Mouse (Mus musculus) adrenal gland, adult 2 months (tissue): Measurements from ENCODE around the gene H2afj. TPM values are rescaled to one million over a fixed set of nuclear protein-coding genes. Genes with fewer than 3 reads are reported as not detected.
A peak's percentile ranks its signal among the peaks of the same experiment; 100 is the strongest.

Experiments
- DNase-seq: peaks from one replicate; pipeline ENCODE4 v3.0.0; 2021
- microRNA-seq, 2 experiments: library from miRNA; unstranded; fragments of <30 nt; microRNA quantifications; one replicate each; pipeline ENCODE4 v1.2.0; 2021
- polyA plus RNA-seq: library from polyadenylated mRNA; depleted of rRNA; stranded (reverse); fragments of >200 nt; gene quantifications from 2 replicates; pipeline ENCODE4 v1.2.3, GENCODE M21; 2012; rRNA removed
- total RNA-seq, 2 experiments: library from RNA; stranded (reverse); gene quantifications; 2 replicates each; pipeline ENCODE4 v1.2.3; 2021

The H2afj gene
- total and polyA plus RNA-seq, 3 experiments, result 168 to 681 (median 169) TPM

DNA sequence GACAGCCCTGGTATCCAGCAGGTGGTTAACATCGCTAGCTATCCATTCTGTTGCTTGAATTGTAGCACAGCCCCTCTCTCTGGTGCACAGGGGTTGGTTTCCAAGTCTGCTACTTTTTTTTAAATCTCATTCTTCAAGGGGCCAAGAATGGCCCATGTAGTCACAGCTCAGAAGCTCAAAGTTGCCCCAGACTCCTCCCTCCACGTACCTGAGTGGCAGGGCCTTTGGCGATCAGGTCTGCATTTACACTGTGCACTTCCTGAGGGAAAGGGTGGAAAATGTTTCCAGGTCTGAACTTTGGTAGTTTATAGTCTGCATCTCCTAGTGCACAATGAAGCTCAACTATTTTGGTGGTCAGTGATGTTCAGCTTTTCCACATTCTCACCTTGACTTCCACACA is 39.2 kb downstream of the H2afj start:
- no peak for DNase-seq

DNA sequence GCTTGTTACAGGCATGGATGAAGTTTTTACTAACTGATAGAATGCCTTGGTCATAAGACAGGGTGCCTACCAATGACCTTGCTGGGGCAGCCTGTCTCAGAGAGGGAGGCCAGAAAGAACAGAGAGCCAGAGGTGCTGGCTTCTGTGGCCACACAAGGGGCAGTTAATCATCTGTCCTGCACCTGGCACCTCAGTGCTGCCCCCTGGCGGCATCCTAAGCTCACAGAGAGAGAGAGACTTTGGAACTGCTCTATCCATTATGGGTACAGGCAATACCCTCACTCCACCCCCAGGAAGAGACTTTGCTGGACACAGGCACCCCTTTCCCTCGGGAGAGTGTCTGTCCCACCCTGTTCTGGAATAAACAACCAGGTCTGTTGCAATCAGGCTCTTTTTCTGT is 39.7 kb downstream of the H2afj start:
- DNase-seq, result peak; percentile 45

DNA sequence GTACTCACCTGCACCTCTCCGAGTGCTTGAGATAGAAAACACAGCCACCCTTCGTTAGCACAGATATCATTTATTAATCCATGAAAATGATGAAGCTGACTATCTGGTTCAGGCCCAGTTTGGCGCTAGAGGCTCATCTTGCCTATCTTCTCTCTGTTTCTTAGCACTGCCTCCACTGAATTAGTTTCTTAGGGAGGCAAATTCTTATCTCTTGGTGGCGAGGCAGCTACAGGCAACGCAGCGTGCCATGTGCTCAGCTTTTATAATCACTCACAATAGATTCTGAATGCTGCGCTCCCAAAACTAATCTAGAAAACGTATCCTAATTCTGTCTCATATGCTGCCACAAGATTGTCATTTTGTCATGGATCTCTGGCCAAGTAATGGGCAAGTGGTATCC is 40.4 kb downstream of the H2afj start:
- DNase-seq, result no peak

DNA sequence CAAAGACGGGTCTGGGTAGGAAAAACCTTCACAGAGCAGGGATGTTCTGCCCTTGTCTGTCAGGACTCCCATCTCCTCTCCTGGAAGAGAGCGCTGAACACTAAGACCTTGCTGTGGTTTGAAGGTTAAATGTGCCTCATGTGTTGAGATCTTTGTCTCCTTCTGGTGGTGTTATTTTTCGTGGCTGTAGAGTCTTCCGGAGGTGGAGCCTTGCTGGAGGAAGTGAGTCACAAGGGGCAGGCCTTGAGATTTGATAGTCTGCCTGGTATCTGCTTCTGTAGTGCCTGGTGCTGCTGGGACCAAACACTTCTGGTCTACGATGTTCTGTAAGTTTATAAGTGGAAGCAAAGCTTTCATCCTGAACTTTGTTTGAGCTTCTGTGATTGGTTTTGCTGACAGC is 40.9 kb downstream of the H2afj start:
- no peak for DNase-seq

DNA sequence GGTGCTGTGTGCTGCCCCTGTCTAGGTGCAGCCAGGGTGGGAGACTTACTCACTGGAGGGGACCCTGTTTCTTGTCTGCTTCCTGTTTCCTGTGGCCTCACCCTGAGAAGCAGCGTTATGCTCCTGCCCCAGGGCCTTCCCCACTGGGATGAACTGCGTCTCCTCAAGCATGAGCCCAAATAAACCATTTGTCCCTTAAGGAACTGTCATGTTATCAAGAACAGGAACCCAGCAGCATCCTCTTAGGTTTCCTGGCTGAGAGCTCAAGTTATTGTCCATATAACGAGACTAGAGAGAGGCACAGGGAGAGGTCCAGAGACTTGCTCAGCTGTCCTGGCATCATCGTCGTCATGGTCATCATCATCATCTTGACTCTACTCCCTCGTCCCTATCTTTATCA is 42.2 kb downstream of the H2afj start:
- no peak for DNase-seq

DNA sequence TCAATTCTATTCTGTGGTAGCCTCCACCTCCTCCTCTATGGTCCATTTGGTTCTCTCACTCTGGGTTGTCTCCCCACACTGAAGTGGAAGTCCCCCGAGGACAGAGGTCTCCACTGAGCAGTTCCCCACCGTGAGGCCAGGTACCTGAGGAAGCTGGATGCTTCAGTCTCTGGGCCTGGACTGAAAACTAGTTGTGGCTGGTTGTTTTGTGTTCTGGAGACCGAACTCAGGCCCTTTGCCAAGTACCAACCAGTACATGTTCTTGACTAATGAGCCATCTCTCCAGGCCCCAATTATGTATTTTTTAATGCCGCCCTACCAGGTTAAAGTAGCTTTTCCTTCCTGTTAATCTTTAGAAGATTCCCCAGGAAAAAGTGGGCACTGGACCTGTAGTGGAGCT is 44.3 kb downstream of the H2afj start:
- no peak for DNase-seq

DNA sequence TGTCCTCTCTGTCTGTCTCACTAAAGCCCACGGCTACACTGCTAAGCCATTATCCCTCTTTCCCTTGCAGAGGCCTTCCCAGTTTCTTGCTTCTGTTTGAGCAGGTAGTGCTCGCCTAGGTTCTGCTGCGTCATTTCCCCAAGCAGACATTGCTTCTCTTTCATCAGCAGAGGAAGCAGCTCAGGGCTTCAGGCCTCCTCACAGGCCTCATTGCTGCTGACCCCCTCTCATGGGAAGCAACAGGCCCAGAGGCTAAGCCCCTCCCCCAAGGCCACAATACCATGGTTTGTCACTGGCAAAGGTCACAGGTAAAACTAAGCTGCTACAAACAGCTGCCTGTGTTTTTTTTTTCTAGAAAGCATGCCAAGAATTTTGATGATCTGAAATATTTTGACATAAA is 44.7 kb downstream of the H2afj start:
- DNase-seq, result no peak

DNA sequence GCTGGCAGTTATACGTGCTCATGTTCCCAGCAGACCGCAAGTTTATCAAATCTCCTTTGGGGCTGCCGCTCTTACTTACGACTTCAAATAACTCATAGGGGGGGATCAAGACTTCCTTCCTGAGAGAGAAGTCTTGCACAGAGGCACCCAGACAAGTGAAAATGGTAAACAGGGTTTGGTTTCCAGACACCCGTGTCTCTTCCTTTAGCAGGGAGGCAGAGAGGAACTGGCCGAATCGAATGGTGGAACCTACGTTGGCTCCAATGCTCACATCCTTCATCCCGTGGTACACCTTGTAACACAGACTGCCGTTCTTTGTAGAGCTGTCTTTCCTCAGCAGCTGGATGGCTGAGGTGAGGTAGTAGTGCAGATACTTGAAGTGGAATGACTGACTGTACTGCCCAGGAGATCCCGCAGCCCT is 46.3 kb downstream of the H2afj start:
- no peak for DNase-seq

DNA sequence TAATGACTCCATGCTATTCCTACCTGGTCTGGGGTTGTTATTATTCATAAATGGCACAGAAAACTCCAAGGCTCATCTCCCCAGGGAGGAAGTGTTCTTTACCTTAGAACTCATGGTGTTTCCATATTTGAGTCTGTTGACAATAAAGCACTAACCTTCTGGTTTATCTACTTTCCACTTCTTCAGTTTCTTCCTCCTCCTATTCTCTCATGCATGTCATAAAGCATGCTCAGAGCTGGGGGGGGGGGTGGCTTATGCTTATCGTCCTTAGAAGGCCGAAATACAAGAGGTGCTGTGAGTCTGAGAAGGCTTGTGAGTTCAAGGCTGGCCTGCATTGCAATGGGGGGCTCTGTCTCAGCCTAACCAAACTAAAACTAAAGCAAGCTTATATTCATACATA is 47.1 kb downstream of the H2afj start:
- no peak for DNase-seq

DNA sequence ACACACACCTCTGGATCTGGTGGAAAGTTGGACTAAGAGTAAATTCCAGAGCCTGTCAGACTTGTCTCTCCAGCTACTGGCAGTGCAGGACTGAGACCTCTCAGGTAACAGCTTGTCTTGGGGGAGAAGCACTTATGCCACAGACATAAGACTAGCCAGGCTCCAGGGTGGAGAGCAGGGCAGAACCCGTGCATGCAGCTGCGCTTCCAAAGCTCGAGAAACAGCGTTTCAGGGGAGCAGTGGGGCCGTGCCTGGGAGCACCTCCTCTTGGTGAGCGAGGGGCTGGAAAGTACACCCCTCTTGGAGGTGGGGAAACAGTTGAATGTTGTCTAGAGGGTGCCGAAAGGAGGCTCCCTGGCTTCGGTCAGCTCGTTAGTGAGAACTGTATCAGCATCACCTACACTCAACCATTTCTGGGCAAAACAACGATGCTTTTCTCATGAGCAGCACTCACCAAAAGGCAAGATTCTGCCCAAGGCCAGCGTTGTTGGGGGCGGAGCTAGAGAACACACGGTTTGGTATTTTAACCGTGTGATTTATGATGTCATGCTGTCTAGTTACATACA is 48.1 kb downstream of the H2afj start:
- DNase-seq, result peak; percentile 58

DNA sequence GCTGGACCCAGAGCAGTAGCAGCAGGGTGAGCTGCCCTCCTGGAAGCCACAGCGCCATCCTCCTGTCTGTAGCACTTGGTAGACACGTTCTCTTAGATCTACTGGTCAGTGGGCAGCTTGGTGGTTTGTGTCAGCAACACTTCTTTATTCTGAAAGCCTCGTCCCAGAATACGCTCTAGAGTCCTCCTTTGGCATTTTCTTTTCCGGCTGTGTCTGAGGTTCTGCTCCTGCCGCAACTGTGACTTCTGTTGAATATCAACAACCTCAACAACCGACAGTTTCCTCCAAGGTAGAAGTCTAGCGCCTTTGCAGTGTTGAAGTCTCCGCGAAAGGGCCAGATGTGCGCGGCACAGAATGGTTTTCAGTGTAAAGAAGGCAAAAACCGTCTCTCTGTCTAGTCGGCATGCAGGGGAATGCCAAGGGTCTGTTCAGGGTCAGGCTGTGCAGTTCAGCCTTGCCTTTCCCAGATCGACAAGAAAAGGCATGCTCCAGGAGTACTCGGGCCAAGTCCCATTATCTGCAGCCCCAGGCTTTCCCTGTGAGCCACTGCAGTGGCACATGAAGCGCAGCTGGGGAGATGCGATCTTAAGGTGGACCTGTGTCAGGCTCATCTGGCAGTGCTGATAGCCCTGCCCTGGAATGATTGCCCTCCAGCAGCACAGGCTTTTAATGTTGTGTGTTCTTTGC is 49.3 kb downstream of the H2afj start, which contains the start of gene Art4:
Gene Art4, minus strand, starts transcription at position 548 of the 687 bp plus-strand sequence.
- peak; percentile 44 for DNase-seq

DNA sequence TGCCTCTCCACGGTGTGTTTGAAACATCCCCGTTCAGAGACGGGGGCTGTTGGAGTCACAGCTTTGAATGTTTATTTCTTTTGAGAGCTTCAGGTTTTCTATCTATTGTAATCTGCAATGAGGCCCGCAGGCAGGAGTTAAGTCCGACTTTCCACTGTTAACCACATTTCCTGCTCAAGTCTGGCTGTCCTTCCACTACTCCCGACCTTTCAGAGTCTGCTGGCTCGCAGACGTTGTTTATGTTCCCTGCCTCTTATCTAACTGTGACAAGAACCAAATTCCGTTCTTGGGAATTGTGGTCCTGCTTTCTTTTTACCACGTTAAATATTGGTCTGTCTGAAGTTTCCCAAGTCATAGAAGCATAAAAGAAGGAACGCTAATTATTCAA is 49.8 kb downstream of the H2afj start:
- DNase-seq, result no peak

DNA sequence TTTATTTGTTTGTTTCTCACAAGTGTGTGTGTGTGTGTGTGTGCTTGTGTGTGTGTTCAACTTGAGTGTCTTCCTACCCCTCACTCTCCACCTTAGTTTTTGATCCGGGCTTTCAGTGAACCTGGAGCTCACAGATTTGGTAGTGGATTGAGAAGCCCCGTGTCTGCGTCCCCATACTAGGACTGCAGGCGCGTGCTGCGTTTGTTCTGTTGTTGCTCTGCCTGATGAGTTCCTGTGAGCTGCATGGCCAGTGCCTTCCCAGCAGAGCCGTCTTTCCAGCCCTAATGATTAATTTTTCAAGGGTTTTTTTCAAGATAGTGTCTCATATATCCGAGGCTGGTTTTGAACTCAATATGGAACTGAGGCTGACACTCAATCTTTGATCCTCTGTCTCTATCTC is 50.4 kb downstream of the H2afj start:
- DNase-seq, result no peak

Small RNA genes within 50 kb of the gene (microRNA-seq; reads per million reads assigned to microRNA genes)
- 0 to 0.22 reads per million in 2 experiments for gene Gm44364

Other genes starting within 250 kb of the H2afj start
- 10 to 100 TPM; 43.6 to 48.3 TPM for gene Plbd1, start 146.3 kb upstream of the H2afj start, total RNA-seq
- 8.9 and 11.5 TPM in 2 replicates for gene Plbd1, start 146.3 kb upstream of the H2afj start, polyA plus RNA-seq
- not detected for gene Gucy2c, start 26.5 kb upstream of the H2afj start, total RNA-seq
- gene Gucy2c, start 26.5 kb upstream of the H2afj start, polyA plus RNA-seq, result not detected in 2 replicates
- gene Hist4h4, start 3.8 kb upstream of the H2afj start, total RNA-seq, result 10 to 100 TPM in 1 of 2 experiments, 1 to 10 TPM in 1; 6.3 to 11.6 TPM
- 0.25 and 0.34 TPM in 2 replicates for gene Hist4h4, start 3.8 kb upstream of the H2afj start, polyA plus RNA-seq
- gene BC049715, start 19.4 kb downstream of the H2afj start, total RNA-seq, result 1 to 10 TPM in 1 of 2 experiments, under 1 TPM in 1; 0.41 to 1.1 TPM
- 0.21 and 0.71 TPM in 2 replicates for gene BC049715, start 19.4 kb downstream of the H2afj start, polyA plus RNA-seq
- gene Wbp11, start 20.0 kb downstream of the H2afj start, total RNA-seq, result 10 to 100 TPM; 72.6 to 79.2 TPM
- gene Wbp11, start 20.0 kb downstream of the H2afj start, polyA plus RNA-seq, result 47.4 and 55.0 TPM in 2 replicates
- under 1 TPM in 1 of 2 experiments, not detected in 1; 0.23 TPM for gene Smco3, start 27.2 kb downstream of the H2afj start, total RNA-seq
- not detected in 2 replicates for gene Smco3, start 27.2 kb downstream of the H2afj start, polyA plus RNA-seq
- 1 to 10 TPM; 4.8 to 6.4 TPM for gene Art4, start 49.5 kb downstream of the H2afj start, total RNA-seq
- 0.91 and 1.6 TPM in 2 replicates for gene Art4, start 49.5 kb downstream of the H2afj start, polyA plus RNA-seq
- 100 to 1,000 TPM; 171 to 192 TPM for gene Mgp, start 67.6 kb downstream of the H2afj start, total RNA-seq
- 227 and 304 TPM in 2 replicates for gene Mgp, start 67.6 kb downstream of the H2afj start, polyA plus RNA-seq
- not detected for gene Erp27, start 113.9 kb downstream of the H2afj start, total RNA-seq
- not detected in 2 replicates for gene Erp27, start 113.9 kb downstream of the H2afj start, polyA plus RNA-seq
- gene Pde6h, start 115.6 kb downstream of the H2afj start, total RNA-seq, result 1 to 10 TPM in 1 of 2 experiments, not detected in 1; 1.7 TPM
- not detected in 2 replicates for gene Pde6h, start 115.6 kb downstream of the H2afj start, polyA plus RNA-seq
- gene Arhgdib, start 133.7 kb downstream of the H2afj start, total RNA-seq, result 10 to 100 TPM; 24.7 to 32.7 TPM
- 10.5 and 12.1 TPM in 2 replicates for gene Arhgdib, start 133.7 kb downstream of the H2afj start, polyA plus RNA-seq